ENCODE assay signal across 26 mouse cellular contexts in the genomic region with DNA sequence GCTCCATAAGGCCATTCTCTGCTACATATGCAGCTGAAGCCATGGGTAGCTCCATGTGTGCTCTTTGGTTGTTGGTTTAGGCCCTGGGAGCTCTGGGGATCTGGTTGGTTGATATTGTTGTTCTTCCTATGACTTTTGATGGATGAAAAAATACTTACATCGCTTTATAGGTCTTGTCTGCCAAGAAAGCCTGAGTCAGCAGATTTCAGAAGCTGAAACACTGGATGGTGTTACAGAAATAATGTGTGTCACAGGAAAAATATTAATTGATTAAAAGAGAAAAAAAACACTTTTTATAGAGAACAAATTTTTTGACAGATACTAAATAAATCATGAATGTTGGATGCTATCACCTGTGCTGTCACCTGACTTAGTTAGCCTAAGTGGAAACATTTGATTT.
"Had no signal": no experiment of that assay in that cellular context is flagged by ENCODE, and none has a peak within 500 bp of the region (broad histone marks: within the 10 kb centered on the region; RNA-seq: fewer than 3 reads in every experiment).

No protein-coding gene starts in this region.

- H3K27me3 ChIP-seq: embryonic facial prominence, embryonic 12.5 days; embryonic facial prominence, embryonic 13.5 days; embryonic facial prominence, embryonic 15.5 days; forebrain, embryonic 12.5 days; forebrain, embryonic 13.5 days; forebrain, embryonic 15.5 days; heart, embryonic 12.5 days had no signal

- H3K27ac ChIP-seq: embryonic facial prominence, embryonic 10.5 days; embryonic facial prominence, embryonic 12.5 days; embryonic facial prominence, embryonic 13.5 days; embryonic facial prominence, embryonic 15.5 days; forebrain, embryonic 10.5 days; forebrain, embryonic 12.5 days; forebrain, embryonic 13.5 days; forebrain, embryonic 15.5 days; gastrocnemius, adult 2 months; heart, adult 2 months; heart, embryonic 10.5 days had no signal

- H3K36me3 ChIP-seq: embryonic facial prominence, embryonic 10.5 days; embryonic facial prominence, embryonic 12.5 days; embryonic facial prominence, embryonic 13.5 days; embryonic facial prominence, embryonic 15.5 days; forebrain, embryonic 10.5 days; forebrain, embryonic 12.5 days; forebrain, embryonic 15.5 days; heart, embryonic 10.5 days; heart, embryonic 12.5 days had no signal

- H3K9me3 ChIP-seq: embryonic facial prominence, embryonic 10.5 days; embryonic facial prominence, embryonic 12.5 days; embryonic facial prominence, embryonic 13.5 days; embryonic facial prominence, embryonic 15.5 days; forebrain, embryonic 10.5 days; forebrain, embryonic 12.5 days; forebrain, embryonic 13.5 days; forebrain, embryonic 15.5 days; heart, embryonic 10.5 days; heart, embryonic 12.5 days had no signal

- ATAC-seq: forebrain, embryonic 13.5 days; forebrain, embryonic 14.5 days; forebrain, embryonic 15.5 days; forebrain, embryonic 16.5 days; forebrain, postnatal 0 days had no signal

- H3K9ac ChIP-seq: embryonic facial prominence, embryonic 12.5 days; embryonic facial prominence, embryonic 13.5 days; embryonic facial prominence, embryonic 15.5 days; forebrain, embryonic 12.5 days; forebrain, embryonic 13.5 days; forebrain, embryonic 15.5 days; forebrain, postnatal 0 days; heart, embryonic 12.5 days had no signal

- H3K4me2 ChIP-seq: embryonic facial prominence, embryonic 12.5 days; embryonic facial prominence, embryonic 13.5 days; embryonic facial prominence, embryonic 15.5 days; forebrain, embryonic 12.5 days; forebrain, embryonic 13.5 days; forebrain, embryonic 15.5 days; heart, embryonic 11.5 days; heart, embryonic 12.5 days had no signal

- DNase-seq: cerebellum, postnatal 14 days; cerebellum, postnatal 25 days; cerebellum, postnatal 36 days; embryo, embryonic 11 days; forebrain, postnatal 0 days; gastrocnemius, adult 2 months; gastrocnemius, postnatal 10 days; gastrocnemius, postnatal 14 days; gastrocnemius, postnatal 25 days; gastrocnemius, postnatal 36 days; heart, adult 18-20 months; heart, adult 2 months had no signal

- H3K4me1 ChIP-seq: embryonic facial prominence, embryonic 10.5 days; embryonic facial prominence, embryonic 12.5 days; embryonic facial prominence, embryonic 13.5 days; embryonic facial prominence, embryonic 15.5 days; forebrain, embryonic 12.5 days; forebrain, embryonic 13.5 days; forebrain, embryonic 15.5 days; heart, embryonic 10.5 days had no signal

- H3K4me3 ChIP-seq: embryonic facial prominence, embryonic 10.5 days; embryonic facial prominence, embryonic 12.5 days; embryonic facial prominence, embryonic 13.5 days; embryonic facial prominence, embryonic 15.5 days; erythroblast, embryonic 14.5 days; forebrain, embryonic 10.5 days; forebrain, embryonic 12.5 days; forebrain, embryonic 13.5 days; forebrain, embryonic 15.5 days; gastrocnemius, adult 2 months; heart, adult 2 months; heart, embryonic 10.5 days; heart, embryonic 12.5 days had no signal
